Mouse (Mus musculus): ENCODE measurements around the gene Hykk.

- TF ChIP-seq CTCF (IDR thresholded peaks at IDR 0.05; ENCODE audit: borderline replicate concordance, control insufficient read depth, extremely low read depth, insufficient read depth, low read length, poor library complexity), result no peak
- TF ChIP-seq POLR2A (IDR thresholded peaks at IDR 0.05; ENCODE audit: control insufficient read depth, extremely low read depth, insufficient read depth, low read length, poor library complexity), result no peak
Measured at GRCm38 (mm10) chr9:54994381-54994780, 77.3 kb downstream of the Hykk start.

Data from thymus, adult 2 months (tissue).